Mouse (Mus musculus): ENCODE data around the gene Sh2d6.

GRCm38 (mm10) chr6:72523222-72523621, 1.7 kb upstream of the Sh2d6 start:
- no peak for TF ChIP-seq EP300 (IDR thresholded peaks at IDR 0.05; ENCODE audit: low read depth)
- TF ChIP-seq CTCF (IDR thresholded peaks at IDR 0.05; ENCODE audit: low read depth): no peak

All from heart, postnatal 0 days (tissue).